Mouse (Mus musculus) liver, embryonic 13.5 days (tissue): ENCODE results near the gene Fasn. TPM values are rescaled to one million over a fixed set of nuclear protein-coding genes. Genes with fewer than 3 reads are reported as not detected.

ENCODE experiments used
- polyA plus RNA-seq: library from polyadenylated mRNA; unstranded; fragments of >200 nt; fragmentation: Nextera tagmentation; extraction: Ambion mirVana; gene quantifications from 2 replicates; pipeline ENCODE4 v1.2.1, GENCODE M21; 2015

Fasn gene
- polyA plus RNA-seq, 1 experiment from 2014 or later: 15.3 TPM

Other genes starting within 250 kb of the Fasn start
- gene Arhgdia, start 242.9 kb downstream of the Fasn start, polyA plus RNA-seq: 258 and 276 TPM in 2 replicates
- gene Alyref, start 226.2 kb downstream of the Fasn start, polyA plus RNA-seq: 379 and 416 TPM in 2 replicates
- 99.1 and 102 TPM in 2 replicates for gene Anapc11, start 226.1 kb downstream of the Fasn start, polyA plus RNA-seq
- gene Npb, start 216.1 kb downstream of the Fasn start, polyA plus RNA-seq: 9.5 and 12.6 TPM in 2 replicates
- 114 and 116 TPM in 2 replicates for gene Pcyt2, start 206.6 kb downstream of the Fasn start, polyA plus RNA-seq
- 33.8 and 34.3 TPM in 2 replicates for gene Sirt7, start 199.3 kb downstream of the Fasn start, polyA plus RNA-seq
- 39.8 and 40.0 TPM in 2 replicates for gene Mafg, start 190.9 kb downstream of the Fasn start, polyA plus RNA-seq
- gene Pycr1, start 180.8 kb downstream of the Fasn start, polyA plus RNA-seq: 6.0 and 6.9 TPM in 2 replicates
- 0.23 TPM in 1 of 2 replicates, not detected in the other for gene Myadml2, start 176.4 kb downstream of the Fasn start, polyA plus RNA-seq
- gene Notum, start 163.4 kb downstream of the Fasn start, polyA plus RNA-seq: 0.27 and 0.36 TPM in 2 replicates
- gene Aspscr1, start 151.6 kb downstream of the Fasn start, polyA plus RNA-seq: 49.2 and 52.5 TPM in 2 replicates
- 123 and 126 TPM in 2 replicates for gene Cenpx, start 110.8 kb downstream of the Fasn start, polyA plus RNA-seq
- gene Lrrc45, start 110.6 kb downstream of the Fasn start, polyA plus RNA-seq: 13.0 and 14.3 TPM in 2 replicates
- gene Rac3, start 103.1 kb downstream of the Fasn start, polyA plus RNA-seq: 1.7 and 2.3 TPM in 2 replicates
- gene Dcxr, start 97.3 kb downstream of the Fasn start, polyA plus RNA-seq: 8.8 and 9.6 TPM in 2 replicates
- 0.22 TPM in 1 of 2 replicates, not detected in the other for gene Cbr2, start 92.4 kb downstream of the Fasn start, polyA plus RNA-seq
- 4.9 and 6.5 TPM in 2 replicates for gene Hmga1b, start 61.8 kb downstream of the Fasn start, polyA plus RNA-seq
- gene Rfng, start 40.3 kb downstream of the Fasn start, polyA plus RNA-seq: 11.2 and 15.4 TPM in 2 replicates
- 102 and 104 TPM in 2 replicates for gene Gps1, start 40.3 kb downstream of the Fasn start, polyA plus RNA-seq
- gene Dus1l, start 28.1 kb downstream of the Fasn start, polyA plus RNA-seq: 82.6 and 86.2 TPM in 2 replicates
- 1.8 TPM in 2 replicates for gene Ccdc57, start 108.3 kb upstream of the Fasn start, polyA plus RNA-seq
- 71.4 and 81.7 TPM in 2 replicates for gene Slc16a3, start 123.9 kb upstream of the Fasn start, polyA plus RNA-seq
- 36.8 and 46.3 TPM in 2 replicates for gene Csnk1d, start 166.8 kb upstream of the Fasn start, polyA plus RNA-seq
- 0.39 and 0.53 TPM in 2 replicates for gene Cd7, start 214.9 kb upstream of the Fasn start, polyA plus RNA-seq
- 0.09 and 0.33 TPM in 2 replicates for gene Sectm1b, start 239.0 kb upstream of the Fasn start, polyA plus RNA-seq